Comparison of ENCODE assay signal across 11 mouse cellular contexts in the genomic region with DNA sequence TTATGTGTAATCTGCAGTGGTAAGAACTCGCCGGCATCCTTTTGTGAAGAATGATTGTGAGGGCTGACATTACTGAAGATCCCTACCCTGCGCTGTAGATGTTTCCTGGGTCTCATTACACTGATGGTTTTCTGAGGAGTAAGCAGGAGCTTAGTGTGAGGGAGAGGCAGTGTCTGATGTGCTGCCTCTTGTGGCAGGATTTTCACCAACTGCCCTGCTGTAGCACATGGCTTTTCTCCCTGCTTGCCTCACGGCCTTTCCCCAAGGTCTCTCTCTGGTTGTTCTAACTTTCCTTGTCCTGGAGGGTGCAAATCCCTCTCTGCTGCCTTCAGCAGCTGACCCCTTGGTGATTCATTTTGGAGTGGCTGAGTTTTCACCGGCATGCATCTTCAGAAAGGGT. TPM values are rescaled to one million over a fixed set of nuclear protein-coding genes. Genes with fewer than 3 reads are reported as not detected.
A peak's percentile ranks its signal among the peaks of the same experiment; 100 is the strongest.
DNase-seq lines count a peak whose midpoint lies in the region; ATAC-seq and TF ChIP-seq lines count a peak whose summit lies in the region.
"Had no signal": no experiment of that assay in that cellular context is flagged by ENCODE, and none has a peak within 500 bp of the region (broad histone marks: within the 10 kb centered on the region; RNA-seq: fewer than 3 reads in every experiment).

No protein-coding gene starts in this region.

- dilution Hi-C loops in CH12.LX (cut with MboI; ENCODE audit: extremely low pct_ligation_motif_present, extremely low pct_unique_long_range_greater_than_20kb, low sequenced_read_pairs), result no loop called here

- no peaks in the 10 kb centered on the region for H3K4me1 ChIP-seq in kidney, embryonic 14.5 days (ENCODE audit: control insufficient read depth, insufficient read depth, low read length)
- peaks cover 0 to 10% of the 10 kb centered on the region in 2 experiments; a peak in 1 of 4 replicates for H3K4me1 ChIP-seq in CH12.LX (ENCODE audit: control insufficient read depth in 1 of 2, insufficient read depth in 2 of 2)
- no peaks in the 10 kb centered on the region for H3K4me1 ChIP-seq in intestine, postnatal 0 days (replicated peaks; ENCODE audit: control insufficient read depth, insufficient read depth, low read length)
- H3K4me1 ChIP-seq: embryonic facial prominence, embryonic 12.5 days; lung, embryonic 15.5 days had no signal

- WGBS in kidney, embryonic 14.5 days, result 60% methylated on average over 5 of the region's 5 CpGs
- WGBS in intestine, postnatal 0 days, result 74% methylated on average over 5 of the region's 5 CpGs

- 0 out of 2 replicates have a peak, but pooled peaks have one; percentile 55 for ATAC-seq in kidney, embryonic 14.5 days (ENCODE audit: low FRiP score, low TSS enrichment)
- ATAC-seq in intestine, postnatal 0 days, result no peak

- peak; percentile 1 for TF ChIP-seq RAD21 in CH12.LX (IDR thresholded peaks at IDR 0.05; ENCODE audit: low read depth, low read length)

- H3K4me2 ChIP-seq in kidney, embryonic 14.5 days (replicated peaks; ENCODE audit: low read depth, low read length), result no peak overlapping the region
- no peak overlapping the region for H3K4me2 ChIP-seq in CH12.LX (ENCODE audit: insufficient read depth, low read depth, poor library complexity, severe bottlenecking)
- no peak overlapping the region for H3K4me2 ChIP-seq in intestine, postnatal 0 days (replicated peaks; ENCODE audit: low read depth)
- H3K4me2 ChIP-seq: embryonic facial prominence, embryonic 12.5 days; lung, embryonic 15.5 days had no signal

- H3K79me2 ChIP-seq in CH12.LX (replicated peaks; ENCODE audit: control insufficient read depth, extremely low read depth, insufficient read depth, poor library complexity, severe bottlenecking), result no peaks in the 10 kb centered on the region

- H3K9me3 ChIP-seq in kidney, embryonic 14.5 days (ENCODE audit: control insufficient read depth, low read length), result no peaks in the 10 kb centered on the region
- no peaks in the 10 kb centered on the region for H3K9me3 ChIP-seq in CH12.LX (replicated peaks; ENCODE audit: low read length)
- no peaks in the 10 kb centered on the region for H3K9me3 ChIP-seq in intestine, postnatal 0 days (ENCODE audit: control insufficient read depth)
- H3K9me3 ChIP-seq: embryonic facial prominence, embryonic 12.5 days; lung, embryonic 15.5 days had no signal

- no peak for TF ChIP-seq EP300 in CH12.LX (IDR thresholded peaks at IDR 0.05; ENCODE audit: low read length)

- DNase-seq in kidney, adult 18-20 months, result no peak
- DNase-seq in CH12.LX (ENCODE audit: extremely low read depth), result no peak
- peak; percentile 15 for DNase-seq in NIH3T3 (ENCODE audit: low read depth)
- no peak for DNase-seq in right cerebral cortex, postnatal 25 days
- DNase-seq in thymus, postnatal 36 days, result no peak
- no peak for DNase-seq in heart, adult 18-20 months
- DNase-seq: thymus, postnatal 14 days had no signal

- TF ChIP-seq CTCF in CH12.LX (conservative IDR thresholded peaks at IDR 0.05 in 1 of 2, IDR thresholded peaks at IDR 0.05 in 1 of 2; ENCODE audit: low read depth in 2 of 2, low read length in 2 of 2), result peak in 1 of 2 experiments; percentile 36; a peak in 2 of 4 replicates
- TF ChIP-seq CTCF in intestine, postnatal 0 days (IDR thresholded peaks at IDR 0.05; ENCODE audit: low read depth), result peak; percentile 62

- H3K27me3 ChIP-seq in kidney, embryonic 14.5 days (ENCODE audit: control insufficient read depth, insufficient read depth, low read length), result no peaks in the 10 kb centered on the region
- no peaks in the 10 kb centered on the region for H3K27me3 ChIP-seq in CH12.LX (replicated peaks)
- no peaks in the 10 kb centered on the region for H3K27me3 ChIP-seq in intestine, postnatal 0 days (replicated peaks; ENCODE audit: control insufficient read depth, insufficient read depth, low read length)
- H3K27me3 ChIP-seq: embryonic facial prominence, embryonic 12.5 days; lung, embryonic 15.5 days had no signal

- TF ChIP-seq POLR2A in CH12.LX (IDR thresholded peaks at IDR 0.05; ENCODE audit: low read depth, low read length), result no peak

- H3K27ac ChIP-seq in kidney, embryonic 14.5 days (ENCODE audit: low read depth, low read length), result no peak overlapping the region
- H3K27ac ChIP-seq in CH12.LX (ENCODE audit: insufficient read depth, low read depth), result no peak overlapping the region
- H3K27ac ChIP-seq in intestine, postnatal 0 days (ENCODE audit: low read depth, low read length), result no peak overlapping the region
- H3K27ac ChIP-seq: embryonic facial prominence, embryonic 12.5 days; lung, embryonic 15.5 days had no signal

- no peak overlapping the region for H3K9ac ChIP-seq in kidney, embryonic 14.5 days (ENCODE audit: low read depth, low read length)
- H3K9ac ChIP-seq in CH12.LX (ENCODE audit: insufficient read depth, low read depth), result no peak overlapping the region
- no peak overlapping the region for H3K9ac ChIP-seq in intestine, postnatal 0 days (ENCODE audit: low read depth, low read length)
- H3K9ac ChIP-seq: embryonic facial prominence, embryonic 12.5 days; lung, embryonic 15.5 days had no signal

- no peak overlapping the region for H3K4me3 ChIP-seq in kidney, embryonic 14.5 days (ENCODE audit: low read length)
- H3K4me3 ChIP-seq in CH12.LX (replicated peaks in 1 of 3; ENCODE audit: low read depth in 2 of 3, low read length in 2 of 3, poor library complexity in 1 of 3), result no peak overlapping the region
- no peak overlapping the region for H3K4me3 ChIP-seq in intestine, postnatal 0 days (ENCODE audit: low read depth, low read length)
- H3K4me3 ChIP-seq: embryonic facial prominence, embryonic 12.5 days; lung, embryonic 15.5 days had no signal

- in situ Hi-C loops in CH12.LX (cut with MboI; ENCODE audit: low pct_ligation_motif_present, low pct_unique_long_range_greater_than_20kb, low sequenced_read_pairs), result no loop called here

- H3K36me3 ChIP-seq in kidney, embryonic 14.5 days (ENCODE audit: control insufficient read depth, insufficient read depth, low read length), result no peaks in the 10 kb centered on the region
- H3K36me3 ChIP-seq in CH12.LX (replicated peaks in 1 of 2; ENCODE audit: control insufficient read depth in 1 of 2, insufficient read depth in 1 of 2, low read length in 1 of 2), result peaks cover 0 to 15% of the 10 kb centered on the region in 2 experiments
- H3K36me3 ChIP-seq in intestine, postnatal 0 days (ENCODE audit: control insufficient read depth, insufficient read depth), result no peaks in the 10 kb centered on the region
- H3K36me3 ChIP-seq: embryonic facial prominence, embryonic 12.5 days; lung, embryonic 15.5 days had no signal

TF ChIP-seq in CH12.LX, 34 proteins besides CTCF, POLR2A, EP300 and RAD21:
- TF ChIP-seq E2F4 (IDR thresholded peaks at IDR 0.05; ENCODE audit: insufficient replicate concordance, low read depth, low read length) (no peak), USF1 (IDR thresholded peaks at IDR 0.05; ENCODE audit: low read depth, low read length) (no peak), GABPA (IDR thresholded peaks at IDR 0.05; ENCODE audit: insufficient replicate concordance, low read depth, low read length) (no peak), CHD1 (IDR thresholded peaks at IDR 0.05; ENCODE audit: low read depth, low read length) (no peak), NELFE (IDR thresholded peaks at IDR 0.05; ENCODE audit: low read depth, low read length) (no peak), ZC3H11A (IDR thresholded peaks at IDR 0.05; ENCODE audit: low read depth, low read length) (no peak), TCF12 (IDR thresholded peaks at IDR 0.05; ENCODE audit: low read depth, low read length) (no peak), MEF2A (IDR thresholded peaks at IDR 0.05; ENCODE audit: borderline replicate concordance, low read depth, low read length) (no peak), USF2 (conservative IDR thresholded peaks at IDR 0.05; ENCODE audit: low read depth, low read length) (no peak), ZKSCAN1 (IDR thresholded peaks at IDR 0.05; ENCODE audit: borderline replicate concordance, low read depth, low read length) (no peak), MXI1 (IDR thresholded peaks at IDR 0.05; ENCODE audit: low read depth, low read length) (no peak), SMC3 (IDR thresholded peaks at IDR 0.05; ENCODE audit: low read depth, low read length) (no peak), ZMIZ1 (IDR thresholded peaks at IDR 0.05; ENCODE audit: low read depth, low read length) (no peak)
TF ChIP-seq in CH12.LX: peak in this region for 0.

RNA-seq across cellular contexts. Expression of a gene that starts 10.0 kb away (rescaled TPM):
- polyA plus RNA-seq in kidney, embryonic 14.5 days (2014; fragmentation: Nextera tagmentation; extraction: Ambion mirVana), result 9.2 and 12.3 TPM in 2 replicates
- total RNA-seq in CH12.LX (2012; rRNA removed), result 10.0 and 12.0 TPM in 2 replicates
- total RNA-seq in CH12.LX (2014; rRNA removed), result 16.9 and 17.0 TPM in 2 replicates
- 8.4 and 9.8 TPM in 2 replicates for polyA plus RNA-seq in CH12.LX (2012; ENCODE audit: insufficient read length, low read depth)
- 13.9 TPM in 2 replicates for polyA plus RNA-seq in intestine, postnatal 0 days (2015; fragmentation: Nextera tagmentation; extraction: Ambion mirVana)
- total RNA-seq in heart, adult 18-20 months (2021), result 10 to 100 TPM in 1 of 2 experiments, 1 to 10 TPM in 1; 9.8 to 10.9 TPM
